Mouse (Mus musculus): Measurements from ENCODE around the gene Slit1. TPM values are rescaled to one million over a fixed set of nuclear protein-coding genes. Genes with fewer than 3 reads are reported as not detected.

The Slit1 gene
- polyA plus RNA-seq, 1 experiment from 2014 or later, result 25.7 TPM

DNA sequence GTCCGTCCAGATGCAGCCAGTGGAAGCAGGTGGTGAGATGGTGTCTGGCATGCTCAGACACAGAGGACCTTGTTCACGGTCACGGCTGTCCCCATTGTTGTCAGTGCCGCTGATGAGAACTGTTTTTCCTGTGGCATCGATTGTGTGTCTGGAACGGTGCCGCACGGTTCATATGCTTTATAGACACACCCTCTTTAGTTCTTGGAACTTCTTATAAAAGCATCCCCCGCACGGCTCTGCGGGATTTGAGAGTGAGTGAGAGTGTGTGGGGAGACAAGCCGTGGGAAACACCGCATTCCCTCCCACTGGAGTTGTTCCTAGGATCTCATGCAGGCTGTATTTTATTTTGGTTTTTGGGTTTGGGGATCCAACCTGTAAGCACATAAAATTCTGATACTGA is 82.0 kb downstream of the Slit1 start:
- Histone ChIP-seq H3K9me3 (no peaks in the 10 kb centered on the region), H3K4me3 (no peak overlapping the region), H3K4me1 (replicated peaks) (peaks cover 57% of the 10 kb centered on the region), H3K27ac (replicated peaks) (no peak overlapping the region), H3K36me3 (no peaks in the 10 kb centered on the region), H3K27me3 (peaks cover 1% of the 10 kb centered on the region; the same call in 1 of the 2 replicates), H3K4me2 (no peak overlapping the region), H3K9ac (no peak overlapping the region)
- WGBS, result 27% methylated on average over 13 of the region's 13 CpGs
- ATAC-seq (ENCODE audit: low FRiP score, low read depth), result no peak

GRCm38 (mm10) chr19:41660999-41661374 is 82.5 kb downstream of the Slit1 start:
- no peak for ATAC-seq (ENCODE audit: low FRiP score, low read depth)
- Histone ChIP-seq H3K4me3 (no peak overlapping the region), H3K4me1 (replicated peaks) (peaks cover 61% of the 10 kb centered on the region), H3K27me3 (no peaks in the 10 kb centered on the region; the same call in 1 of the 2 replicates), H3K36me3 (no peaks in the 10 kb centered on the region), H3K4me2 (no peak overlapping the region), H3K27ac (replicated peaks) (no peak overlapping the region), H3K9me3 (no peaks in the 10 kb centered on the region), H3K9ac (no peak overlapping the region)
- WGBS, result 31% methylated on average over 4 of the region's 4 CpGs

GRCm38 (mm10) chr19:41660294-41660998 is 83.0 kb downstream of the Slit1 start:
- no peak overlapping the region for H3K4me3 ChIP-seq
- 0 out of 2 replicates have a peak overlapping the region, but pooled peaks have one; percentile 6 for H3K27ac ChIP-seq (replicated peaks)
- no peak overlapping the region for H3K9ac ChIP-seq
- ATAC-seq (ENCODE audit: low FRiP score, low read depth), result no peak
- H3K9me3 ChIP-seq, result no peaks in the 10 kb centered on the region
- H3K27me3 ChIP-seq, result no peaks in the 10 kb centered on the region; the same call in 1 of the 2 replicates
- 49% methylated on average over 17 of the region's 17 CpGs for WGBS
- H3K36me3 ChIP-seq, result no peaks in the 10 kb centered on the region
- no peak overlapping the region for H3K4me2 ChIP-seq
- peaks cover 66% of the 10 kb centered on the region for H3K4me1 ChIP-seq (replicated peaks)

DNA sequence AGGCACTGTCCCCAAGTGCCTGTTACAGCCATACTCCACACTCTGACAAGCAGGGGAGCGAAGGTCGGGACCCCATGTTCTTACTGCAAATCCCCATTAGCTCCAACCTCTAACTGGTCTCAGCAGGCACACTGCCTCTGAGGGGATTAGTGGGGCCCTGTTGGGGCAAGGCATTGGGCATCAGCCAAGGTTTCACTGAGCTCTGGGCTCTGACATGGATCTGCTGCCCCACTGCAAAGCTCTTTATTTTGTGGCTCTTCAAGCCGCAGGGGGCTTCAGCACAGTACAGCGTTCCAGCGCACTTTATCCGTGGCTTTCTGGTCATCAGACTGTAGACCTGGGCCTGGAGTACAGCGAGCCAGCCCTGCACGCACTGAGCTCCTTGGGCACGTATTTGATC is 86.0 kb downstream of the Slit1 start:
- Histone ChIP-seq H3K27ac (replicated peaks) (no peak overlapping the region), H3K4me1 (replicated peaks) (peaks cover 52% of the 10 kb centered on the region), H3K4me2 (no peak overlapping the region), H3K27me3 (no peaks in the 10 kb centered on the region; the same call in 1 of the 2 replicates), H3K9ac (no peak overlapping the region), H3K36me3 (no peaks in the 10 kb centered on the region), H3K9me3 (no peaks in the 10 kb centered on the region), H3K4me3 (no peak overlapping the region)
- 25% methylated on average over 9 of the region's 9 CpGs for WGBS
- no peak for ATAC-seq (ENCODE audit: low FRiP score, low read depth)

DNA sequence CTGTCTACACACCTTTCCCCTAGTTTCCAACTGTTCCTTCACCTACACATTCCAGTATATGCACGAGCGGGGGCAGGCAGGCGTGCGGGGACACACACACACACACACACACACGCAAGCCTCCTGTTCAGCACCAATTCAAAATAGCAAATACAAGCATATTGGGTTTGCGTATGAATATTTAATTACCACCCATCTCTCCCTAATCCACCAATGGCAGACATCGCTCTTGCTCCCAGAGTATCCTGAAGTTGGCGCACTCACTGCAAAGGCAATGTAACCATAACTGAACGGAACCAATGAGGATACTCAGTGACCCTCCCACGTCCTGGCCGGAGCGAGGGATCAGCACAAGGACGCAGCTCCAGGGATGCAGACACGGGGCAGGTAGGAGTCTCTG is 86.8 kb downstream of the Slit1 start:
- Histone ChIP-seq H3K4me3 (no peak overlapping the region), H3K27ac (replicated peaks) (no peak overlapping the region), H3K9me3 (no peaks in the 10 kb centered on the region), H3K9ac (no peak overlapping the region), H3K4me1 (replicated peaks) (peaks cover 56% of the 10 kb centered on the region), H3K4me2 (no peak overlapping the region), H3K27me3 (no peaks in the 10 kb centered on the region; the same call in 1 of the 2 replicates), H3K36me3 (no peaks in the 10 kb centered on the region)
- no peak for ATAC-seq (ENCODE audit: low FRiP score, low read depth)
- 79% methylated on average over 14 of the region's 14 CpGs for WGBS

GRCm38 (mm10) chr19:41655970-41656369 is 87.5 kb downstream of the Slit1 start:
- Histone ChIP-seq H3K27ac (replicated peaks) (no peak overlapping the region), H3K4me3 (no peak overlapping the region), H3K36me3 (no peaks in the 10 kb centered on the region), H3K27me3 (no peaks in the 10 kb centered on the region; the same call in 1 of the 2 replicates), H3K9me3 (no peaks in the 10 kb centered on the region), H3K4me1 (replicated peaks) (peaks cover 50% of the 10 kb centered on the region), H3K9ac (no peak overlapping the region), H3K4me2 (no peak overlapping the region)
- ATAC-seq (ENCODE audit: low FRiP score, low read depth), result no peak
- 4% methylated on average over 9 of the region's 9 CpGs for WGBS

- Histone ChIP-seq H3K9me3 (no peaks in the 10 kb centered on the region), H3K4me3 (no peak overlapping the region), H3K27me3 (no peaks in the 10 kb centered on the region; the same call in 1 of the 2 replicates), H3K36me3 (no peaks in the 10 kb centered on the region), H3K4me1 (replicated peaks) (peaks cover 42% of the 10 kb centered on the region), H3K4me2 (no peak overlapping the region), H3K27ac (replicated peaks) (no peak overlapping the region), H3K9ac (no peak overlapping the region)
- 9% methylated on average over 6 of the region's 6 CpGs for WGBS
- peak; percentile 40; the same call in 1 of the 2 replicates for ATAC-seq (ENCODE audit: low FRiP score, low read depth)
Observed at GRCm38 (mm10) chr19:41655089-41655783, 88.2 kb downstream of the Slit1 start.

DNA sequence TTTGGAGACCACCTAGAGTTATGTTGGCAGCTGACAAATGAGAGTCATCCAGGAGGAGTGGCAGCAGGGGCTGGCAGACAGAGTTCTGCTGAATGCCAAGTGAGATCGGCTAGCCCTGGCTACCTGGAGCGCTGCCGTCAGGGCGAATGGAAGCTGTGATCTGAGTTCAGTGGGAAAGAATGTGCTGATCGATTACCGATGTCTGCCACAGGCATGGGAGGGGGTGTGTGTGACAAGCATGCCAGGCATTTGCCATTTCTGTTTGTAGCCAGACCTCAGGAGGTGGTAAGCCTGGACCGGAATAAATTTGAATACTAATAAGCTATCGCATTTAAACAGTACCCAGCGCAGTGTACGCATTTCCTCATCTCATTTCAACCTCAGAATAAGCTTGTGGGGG is 91.5 kb downstream of the Slit1 start:
- Histone ChIP-seq H3K9me3 (no peaks in the 10 kb centered on the region), H3K4me1 (replicated peaks) (peaks cover 28% of the 10 kb centered on the region), H3K4me3 (no peak overlapping the region), H3K27ac (replicated peaks) (no peak overlapping the region), H3K9ac (no peak overlapping the region), H3K4me2 (no peak overlapping the region), H3K36me3 (no peaks in the 10 kb centered on the region), H3K27me3 (peaks cover 5% of the 10 kb centered on the region; the same call in 1 of the 2 replicates)
- ATAC-seq (ENCODE audit: low FRiP score, low read depth), result peak; percentile 50; the same call in 1 of the 2 replicates
- 14% methylated on average over 10 of the region's 10 CpGs for WGBS

DNA sequence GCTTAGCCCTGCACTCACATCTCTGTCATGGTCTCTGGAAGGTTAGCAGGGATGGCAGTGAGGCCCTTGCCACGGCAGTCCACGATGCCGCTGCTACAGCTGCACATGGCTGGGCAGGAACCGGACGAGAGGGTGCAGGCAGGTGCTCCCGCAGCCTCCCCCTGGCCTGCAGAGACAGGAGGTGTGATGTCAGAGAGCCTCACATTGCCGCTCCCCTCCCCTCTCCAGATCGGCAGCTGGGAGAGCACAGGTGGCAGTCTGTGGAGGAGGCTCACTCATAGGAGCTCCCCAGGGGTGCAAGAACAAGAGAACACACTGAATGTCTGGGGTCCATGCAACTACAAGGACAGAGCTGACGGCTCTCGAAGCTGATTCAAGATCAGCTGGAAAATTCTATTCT is 94.1 kb downstream of the Slit1 start:
- no peaks in the 10 kb centered on the region for H3K36me3 ChIP-seq
- peaks cover 6% of the 10 kb centered on the region; the same call in 1 of the 2 replicates for H3K4me1 ChIP-seq (replicated peaks)
- no peak overlapping the region for H3K4me2 ChIP-seq
- no peak overlapping the region for H3K27ac ChIP-seq (replicated peaks)
- peaks cover 5% of the 10 kb centered on the region; the same call in 1 of the 2 replicates for H3K27me3 ChIP-seq
- WGBS, result 43% methylated on average over 10 of the region's 10 CpGs
- no peak overlapping the region for H3K9ac ChIP-seq
- no peaks in the 10 kb centered on the region for H3K9me3 ChIP-seq
- no peak for ATAC-seq (ENCODE audit: low FRiP score, low read depth)
- H3K4me3 ChIP-seq, result no peak overlapping the region

GRCm38 (mm10) chr19:41646947-41647631 is 96.4 kb downstream of the Slit1 start:
- no peaks in the 10 kb centered on the region for H3K36me3 ChIP-seq
- H3K4me2 ChIP-seq, result no peak overlapping the region
- peaks cover 9% of the 10 kb centered on the region; the same call in 1 of the 2 replicates for H3K4me1 ChIP-seq (replicated peaks)
- ATAC-seq (ENCODE audit: low FRiP score, low read depth), result no peak
- 41% methylated on average over 16 of the region's 16 CpGs for WGBS
- H3K9me3 ChIP-seq, result no peaks in the 10 kb centered on the region
- peaks cover 5% of the 10 kb centered on the region; the same call in 1 of the 2 replicates for H3K27me3 ChIP-seq
- H3K4me3 ChIP-seq, result no peak overlapping the region
- no peak overlapping the region for H3K27ac ChIP-seq (replicated peaks)
- H3K9ac ChIP-seq, result no peak overlapping the region

DNA sequence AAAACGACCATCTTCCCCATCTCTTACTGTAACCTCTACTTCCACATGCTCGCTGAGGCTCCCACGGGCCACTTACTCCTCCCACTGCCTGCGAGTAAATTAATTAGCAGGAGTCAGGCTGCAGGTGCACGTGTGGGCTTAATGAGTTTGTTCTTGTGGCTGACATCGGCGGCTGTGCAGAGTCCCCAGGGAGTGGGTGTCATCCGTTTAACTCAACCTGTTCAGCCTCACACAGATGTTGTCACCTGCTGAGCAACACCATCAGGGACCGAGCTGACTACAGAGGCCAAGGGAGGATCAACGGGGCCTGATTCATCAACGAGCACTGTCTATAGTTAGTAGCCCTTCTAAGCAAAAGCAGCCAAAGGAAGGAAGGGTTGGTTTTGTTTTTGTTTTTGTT is 100.5 kb downstream of the Slit1 start:
- Histone ChIP-seq H3K4me2 (no peak overlapping the region), H3K27ac (replicated peaks) (no peak overlapping the region), H3K9ac (no peak overlapping the region), H3K36me3 (no peaks in the 10 kb centered on the region), H3K4me3 (no peak overlapping the region), H3K27me3 (no peaks in the 10 kb centered on the region; the same call in 1 of the 2 replicates), H3K9me3 (no peaks in the 10 kb centered on the region), H3K4me1 (replicated peaks) (peaks cover 7% of the 10 kb centered on the region; the same call in 1 of the 2 replicates)
- ATAC-seq (ENCODE audit: low FRiP score, low read depth), result no peak
- WGBS, result 36% methylated on average over 11 of the region's 11 CpGs

GRCm38 (mm10) chr19:41634999-41635398 is 108.5 kb downstream of the Slit1 start:
- Histone ChIP-seq H3K27ac (replicated peaks) (no peak overlapping the region), H3K36me3 (0 out of 2 replicates have a peak, but pooled peaks cover 4% of the 10 kb centered on the region), H3K9ac (no peak overlapping the region), H3K4me1 (replicated peaks) (no peaks in the 10 kb centered on the region), H3K4me3 (no peak overlapping the region), H3K4me2 (no peak overlapping the region), H3K9me3 (no peaks in the 10 kb centered on the region), H3K27me3 (no peaks in the 10 kb centered on the region)
- ATAC-seq (ENCODE audit: low FRiP score, low read depth), result no peak
- WGBS, result 43% methylated on average over 6 of the region's 6 CpGs

Measured in hindbrain, embryonic 15.5 days (tissue).